Mouse (Mus musculus) retina, adult 2 months (tissue): ENCODE results near the gene Polm.
A peak's percentile ranks its signal among the peaks of the same experiment; 100 is the strongest.

Source experiments
- DNase-seq: peaks from one replicate; pipeline ENCODE4 v3.0.0-alpha.2; 2012; ENCODE audit warnings: low read depth, low spot score

Gene Polm

DNA sequence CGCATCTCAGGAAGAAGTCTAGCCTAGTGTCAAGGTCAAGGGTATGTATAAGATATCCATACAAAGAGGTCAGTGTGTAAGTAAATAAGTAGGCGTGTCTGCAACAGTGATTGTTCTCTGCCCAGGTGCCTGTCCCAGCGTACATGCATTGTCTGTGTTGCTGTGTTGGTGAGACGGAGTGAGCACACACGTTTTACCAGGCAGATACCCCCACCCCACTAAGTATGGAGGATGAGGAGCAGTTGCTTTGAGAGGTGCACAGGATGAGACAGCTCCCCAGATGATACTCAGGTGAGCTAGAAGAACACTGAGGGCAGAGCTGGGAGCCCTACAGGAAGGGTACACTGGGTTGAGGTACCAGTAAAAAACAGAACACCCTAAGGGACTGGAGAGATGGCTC is 33.6 kb downstream of the Polm start:
- no peak for DNase-seq

DNA sequence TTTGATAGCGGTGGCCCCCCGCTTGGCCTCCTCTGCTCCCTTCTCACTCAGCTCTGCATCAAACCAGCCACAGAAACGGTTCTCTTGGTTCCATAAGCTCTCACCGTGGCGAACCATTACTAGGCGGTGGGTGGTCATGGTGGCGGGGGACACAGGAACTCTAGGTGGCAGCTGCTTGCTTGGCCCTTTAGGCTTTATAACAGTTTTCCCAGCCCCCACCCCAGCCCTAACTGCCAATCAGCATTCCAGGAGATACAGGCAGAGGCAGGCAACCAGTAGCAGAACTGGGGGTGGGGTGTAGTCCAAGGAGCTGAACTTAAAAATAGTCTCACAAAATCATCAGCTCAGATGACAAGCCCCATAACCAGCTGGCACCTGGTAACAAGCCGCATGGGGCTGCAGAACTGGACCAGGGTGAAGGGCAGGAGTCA is 34.2 kb downstream of the Polm start, which contains the start of gene Pgam2:
TSS of gene Pgam2 (minus strand) at position 183 of the 431 bp plus-strand sequence.
- no peak for DNase-seq

- no peak for DNase-seq
These were observed 35.2 kb downstream of the Polm start for GRCm38 (mm10) chr11:5802457-5803217.

DNA sequence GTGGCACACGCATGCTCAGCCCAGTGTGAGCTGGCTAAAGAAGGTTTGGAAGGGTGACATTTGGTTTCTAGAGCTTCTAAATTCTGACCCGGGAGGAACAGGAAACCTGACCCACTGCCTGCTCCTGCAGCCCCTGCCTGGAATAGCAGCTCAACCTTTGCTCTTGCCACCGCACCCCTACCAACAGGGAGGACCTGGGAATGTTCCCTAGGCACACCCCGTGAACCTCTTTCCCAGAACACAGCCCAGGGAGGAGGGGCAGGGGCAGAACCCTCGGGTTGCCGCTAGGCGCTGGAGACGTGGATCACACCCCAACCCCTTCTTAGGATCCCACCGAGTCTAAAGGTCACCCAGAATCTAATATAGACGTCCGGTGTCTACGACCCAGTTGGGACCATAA is 35.8 kb downstream of the Polm start:
- DNase-seq, result no peak

DNA sequence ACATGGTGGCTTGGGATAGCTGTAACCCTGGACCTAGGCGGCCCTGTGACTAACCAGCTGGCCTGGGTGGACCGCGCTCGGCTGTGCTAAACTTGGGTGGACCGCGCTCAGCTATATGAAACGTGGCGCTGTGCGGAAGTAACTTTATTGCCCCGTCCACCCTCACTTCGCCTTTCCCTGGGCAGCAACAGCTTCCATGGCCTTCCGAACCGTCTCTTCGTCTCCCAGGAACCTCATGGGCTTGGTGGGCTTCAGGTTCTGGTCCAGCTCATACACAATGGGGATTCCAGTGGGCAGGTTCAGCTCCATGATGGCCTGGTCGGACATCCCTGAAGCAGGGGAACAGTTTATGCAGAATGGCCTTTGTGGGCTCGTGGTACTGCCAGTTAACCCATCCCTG is 36.3 kb downstream of the Polm start:
- no peak for DNase-seq

DNA sequence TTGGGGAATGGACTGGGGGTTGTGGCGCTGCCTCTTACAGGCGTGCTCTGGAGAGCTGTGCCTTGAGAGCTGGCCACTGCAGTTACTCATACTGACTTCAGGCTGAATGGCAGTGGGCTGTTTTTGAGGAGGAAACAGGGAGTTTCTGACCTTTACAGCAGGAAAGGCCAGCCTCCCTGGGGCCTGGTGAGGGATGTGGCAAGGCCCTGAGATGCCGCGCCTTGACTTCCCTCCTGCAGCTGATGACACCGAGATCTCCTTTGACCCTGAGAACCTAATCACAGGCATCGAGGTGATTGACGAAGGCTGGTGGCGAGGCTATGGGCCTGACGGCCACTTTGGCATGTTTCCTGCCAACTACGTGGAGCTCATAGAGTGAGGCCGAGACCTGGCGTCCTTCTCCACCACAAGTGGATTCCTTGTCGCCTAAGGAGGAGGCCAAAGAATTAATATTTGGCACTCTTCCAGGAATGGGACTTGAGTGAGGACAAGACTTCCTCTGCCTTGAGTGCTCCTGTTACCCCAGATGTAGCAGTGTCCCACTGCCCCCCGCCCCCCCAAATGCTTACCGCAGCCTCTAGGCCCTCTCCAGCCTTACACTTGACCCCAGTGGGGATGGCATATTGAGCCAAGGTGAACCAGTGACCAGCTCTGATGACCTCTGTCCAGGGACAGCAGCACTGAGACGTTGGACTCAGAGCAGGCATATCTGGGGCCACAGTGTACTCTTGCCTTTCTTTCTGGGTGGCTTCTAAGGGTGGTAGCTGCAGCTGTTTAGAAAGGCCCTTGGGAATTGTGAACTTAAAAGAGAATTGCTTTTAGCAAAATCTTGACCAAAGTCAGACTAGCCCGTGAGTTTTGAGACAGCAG is 38.0 kb downstream of the Polm start:
- no peak for DNase-seq

DNA sequence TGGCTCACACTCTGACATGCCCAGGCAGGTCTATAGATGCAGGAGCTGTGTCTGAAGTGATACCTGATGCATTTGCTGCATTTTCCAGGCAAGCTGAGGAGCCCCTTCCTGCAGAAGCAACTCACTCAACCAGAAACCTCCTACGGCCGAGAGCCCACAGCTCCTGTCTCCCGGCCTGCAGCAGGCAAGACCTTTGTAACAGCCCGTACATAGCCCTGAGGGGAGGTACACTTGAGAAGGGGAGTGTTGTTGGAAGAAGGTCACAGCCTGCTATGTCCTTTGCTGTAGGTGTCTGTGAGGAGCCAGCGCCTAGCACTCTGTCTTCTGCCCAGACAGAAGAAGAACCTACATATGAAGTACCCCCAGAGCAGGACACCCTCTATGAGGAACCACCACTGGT is 39.9 kb downstream of the Polm start:
- DNase-seq, result no peak

DNA sequence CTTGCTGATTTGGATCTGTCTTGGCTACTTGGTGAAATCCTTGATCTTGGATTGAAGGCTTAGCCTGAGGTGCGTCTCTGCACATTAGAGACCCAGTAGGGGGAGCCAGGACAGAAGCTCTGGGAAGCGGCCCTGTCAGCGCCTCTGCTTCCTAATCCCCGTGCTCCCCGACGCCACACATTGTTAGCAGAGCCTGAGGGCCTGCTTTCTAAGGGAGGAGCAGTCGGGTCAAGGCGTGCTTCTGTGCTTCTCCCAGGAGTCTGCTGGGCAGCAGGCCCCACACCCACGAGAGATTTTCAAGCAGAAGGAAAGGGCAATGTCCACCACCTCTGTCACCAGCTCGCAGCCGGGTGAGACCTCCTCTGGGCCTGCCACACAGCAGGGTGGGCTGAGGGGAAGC is 40.4 kb downstream of the Polm start:
- DNase-seq, result no peak

GRCm38 (mm10) chr11:5796939-5797338 is 40.9 kb downstream of the Polm start:
- no peak for DNase-seq

DNA sequence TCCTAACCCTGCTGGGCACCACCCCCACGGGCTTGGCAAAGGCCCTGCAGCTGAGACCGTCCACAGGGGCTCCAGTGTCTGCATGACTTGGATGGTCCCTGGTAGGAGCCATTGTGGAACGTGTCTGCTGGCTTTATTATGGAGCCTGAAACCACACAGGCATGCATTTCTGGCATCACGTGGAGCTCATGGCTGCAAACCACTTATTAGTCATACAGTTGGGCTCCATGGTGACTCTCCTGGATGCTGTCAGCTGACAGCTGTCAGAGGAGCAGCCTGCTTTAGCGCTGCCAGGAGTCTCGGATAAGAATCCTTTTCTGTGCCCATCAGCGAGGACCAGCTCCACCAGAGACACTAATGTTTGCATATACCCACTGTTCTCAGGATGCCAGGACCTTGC is 42.1 kb downstream of the Polm start:
- no peak for DNase-seq

- no peak for DNase-seq
These were observed 42.5 kb downstream of the Polm start for GRCm38 (mm10) chr11:5795290-5795689.

- no peak for DNase-seq
These were observed 47.4 kb downstream of the Polm start for GRCm38 (mm10) chr11:5790431-5790830.

- DNase-seq, result no peak
These were observed 48.0 kb downstream of the Polm start for GRCm38 (mm10) chr11:5789754-5790333.

DNA sequence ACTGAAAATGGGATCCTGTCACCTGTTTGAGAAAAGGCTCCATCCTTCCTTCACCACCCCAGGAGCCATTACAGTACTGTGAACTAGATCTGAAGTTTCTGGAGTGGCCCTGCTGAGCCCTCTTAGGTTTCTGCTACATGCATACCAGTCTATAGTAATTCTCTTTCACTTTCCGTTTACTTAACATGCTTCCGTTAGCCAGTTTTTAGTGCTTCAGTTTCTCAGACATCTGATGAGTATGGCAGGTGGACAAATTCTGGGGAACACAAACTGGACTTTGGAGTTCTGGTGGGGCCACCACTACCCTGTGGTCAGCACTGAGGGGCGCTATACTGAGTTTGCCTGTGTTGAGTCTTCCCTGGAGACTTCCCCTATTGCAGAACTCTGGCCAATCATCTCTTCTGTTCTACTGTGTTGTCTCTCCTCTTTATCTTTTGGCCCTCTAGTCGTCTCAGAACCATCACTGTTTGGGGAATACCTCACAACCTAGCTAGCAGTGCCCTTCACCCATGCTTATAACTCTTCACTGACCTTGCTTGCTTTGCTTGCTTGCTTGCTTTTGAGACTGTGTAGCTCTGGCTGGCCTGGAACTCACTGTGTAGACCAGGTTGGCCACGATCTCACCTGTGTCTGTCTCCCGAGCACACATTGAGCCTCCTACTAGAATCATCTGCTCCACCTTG is 48.6 kb downstream of the Polm start:
- no peak for DNase-seq

DNA sequence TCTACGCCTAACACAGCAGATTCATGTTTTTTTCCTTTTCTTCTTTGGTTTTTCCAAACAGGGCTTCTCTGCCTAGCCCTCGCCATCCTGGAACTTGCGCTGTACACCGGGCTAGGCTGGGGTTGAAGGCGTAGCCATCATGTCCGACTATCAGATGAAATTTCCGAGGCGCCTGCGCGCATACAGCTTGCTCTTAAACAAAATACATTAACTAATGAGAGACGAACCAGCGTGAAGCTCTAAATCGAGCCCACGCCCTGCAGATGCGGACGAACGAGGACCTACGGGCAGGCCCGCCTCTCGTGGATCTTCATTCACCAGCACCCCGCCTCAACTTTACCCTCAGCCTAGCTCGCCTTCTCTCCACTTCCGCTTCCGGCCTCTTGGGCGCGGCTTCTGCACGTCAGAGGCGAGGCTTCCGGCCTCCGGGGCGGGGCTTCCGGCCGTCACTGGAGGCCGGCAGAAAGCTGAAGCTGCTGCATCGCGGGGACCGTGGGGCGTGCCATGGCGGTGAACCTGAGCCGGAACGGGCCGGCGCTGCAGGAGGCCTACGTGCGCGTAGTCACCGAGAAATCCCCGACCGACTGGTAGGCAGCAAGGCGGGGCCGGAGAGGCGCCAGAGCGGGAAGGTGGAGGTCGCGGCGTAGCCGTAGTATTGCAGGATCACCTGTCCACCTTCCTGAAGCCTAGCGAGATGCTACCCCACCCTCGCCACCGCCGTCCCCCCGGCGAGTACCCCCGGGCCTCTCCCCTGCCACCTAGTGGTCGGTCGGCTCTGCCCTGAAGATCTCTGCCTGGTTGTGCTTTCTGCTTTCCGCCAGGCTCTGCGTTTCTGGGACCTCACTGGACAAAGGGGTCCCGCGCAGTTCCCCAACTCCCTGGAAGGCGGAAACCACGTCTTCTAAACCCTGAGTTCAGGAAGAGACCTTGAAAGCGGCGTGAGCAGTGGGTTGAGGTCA is 49.5 kb downstream of the Polm start, which contains the start of gene Dbnl:
TSS of gene Dbnl (plus strand) at position 433 of the 959 bp plus-strand sequence.
- peak; percentile 85 for DNase-seq

DNA sequence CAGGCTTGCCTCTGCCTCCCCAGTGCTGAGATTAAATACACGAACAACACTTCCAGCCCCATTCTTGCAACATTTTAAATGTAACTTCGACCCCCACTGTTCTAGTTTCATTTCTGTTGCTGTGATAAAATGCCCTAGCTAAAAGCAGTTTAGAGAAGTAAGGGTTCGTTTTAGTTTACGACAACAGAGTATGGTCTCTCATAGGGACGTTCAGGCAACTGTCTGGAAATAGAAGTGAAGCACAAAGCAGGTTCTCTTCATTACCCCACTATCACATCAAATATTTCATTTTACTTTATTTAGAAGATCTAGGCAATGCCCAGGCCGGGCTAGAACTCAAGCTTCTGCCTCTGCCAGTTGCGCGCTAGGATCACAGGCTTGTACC is 50.2 kb downstream of the Polm start:
- no peak for DNase-seq

DNA sequence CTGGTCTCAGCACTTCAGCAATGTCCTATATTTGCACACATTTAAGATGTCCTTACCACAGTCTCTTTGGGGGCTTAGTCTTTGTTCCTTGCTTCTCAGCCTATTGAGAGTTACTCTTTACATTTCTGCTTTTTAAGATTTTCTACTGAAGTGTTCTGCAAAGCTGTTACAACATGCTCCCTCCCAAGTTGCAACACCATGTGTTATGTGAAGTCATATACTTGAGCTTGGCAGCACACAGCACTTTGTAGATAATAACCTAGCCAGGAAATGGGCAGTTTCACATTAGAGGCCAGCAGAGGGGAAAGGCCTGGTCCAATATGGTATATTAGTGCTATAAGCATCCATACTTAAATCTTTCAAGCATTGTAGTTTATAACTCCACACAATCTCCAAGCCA is 52.1 kb downstream of the Polm start:
- no peak for DNase-seq

- DNase-seq, result no peak
These were observed 55.4 kb downstream of the Polm start for GRCm38 (mm10) chr11:5782199-5782944.

DNA sequence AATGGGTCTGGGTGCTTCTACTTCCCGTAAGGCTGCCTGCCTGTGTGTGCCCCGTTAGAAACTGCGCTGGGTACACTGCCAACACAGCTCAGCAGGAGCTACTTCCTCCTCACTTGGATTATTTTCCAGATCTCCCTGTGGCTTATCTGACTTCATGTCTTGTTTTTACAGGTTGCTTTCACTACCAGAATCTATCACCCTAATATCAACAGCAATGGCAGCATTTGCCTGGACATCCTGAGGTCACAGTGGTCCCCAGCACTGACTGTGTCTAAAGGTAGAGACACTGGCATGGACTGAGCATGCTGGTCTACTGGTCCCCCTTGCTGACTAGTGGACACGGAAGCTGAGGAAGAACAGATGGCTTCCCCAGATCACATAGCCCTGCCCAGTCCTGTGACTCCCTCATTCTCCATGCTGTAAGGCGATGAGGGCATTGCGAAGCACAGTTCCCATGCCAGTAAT is 57.7 kb downstream of the Polm start:
- DNase-seq, result no peak

DNA sequence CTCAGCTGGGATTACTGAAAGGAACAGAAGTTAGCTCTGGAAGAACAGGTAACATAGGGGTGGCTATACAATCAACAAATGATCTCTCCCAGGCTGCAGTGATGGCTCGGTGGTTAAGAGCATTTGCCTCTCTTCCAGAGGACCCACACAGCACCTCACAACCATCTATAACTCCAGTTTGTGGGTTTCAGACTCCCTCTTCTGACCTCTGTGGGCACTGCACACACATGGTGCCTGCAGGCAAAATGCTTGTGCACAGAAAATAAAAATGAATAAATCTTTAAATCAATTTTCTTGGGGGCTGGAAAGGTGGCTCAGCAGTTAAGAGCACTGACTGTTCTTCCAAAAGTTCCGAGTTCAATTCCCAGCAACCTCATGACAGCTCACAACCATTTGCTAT is 59.3 kb downstream of the Polm start:
- no peak for DNase-seq
